Mouse (Mus musculus): ENCODE measurements around the gene Entpd7.

Entpd7 gene

GRCm38 (mm10) chr19:43674730-43675524 is 14.5 kb upstream of the Entpd7 start, which contains the start of gene Slc25a28:
Gene Slc25a28, minus strand, starts transcription at chr19:43674881.
- peak; percentile 98 for DNase-seq

GRCm38 (mm10) chr19:43675525-43676400 is 13.7 kb upstream of the Entpd7 start:
- DNase-seq = peak; percentile 45

GRCm38 (mm10) chr19:43678467-43679003 is 10.9 kb upstream of the Entpd7 start:
- DNase-seq = no peak

- DNase-seq = no peak
Observed at GRCm38 (mm10) chr19:43679474-43679981, 9.9 kb upstream of the Entpd7 start.

- no peak for DNase-seq
Observed at GRCm38 (mm10) chr19:43681541-43681940, 7.9 kb upstream of the Entpd7 start.

GRCm38 (mm10) chr19:43692815-43693214 is 3.3 kb downstream of the Entpd7 start:
- DNase-seq = no peak

GRCm38 (mm10) chr19:43695514-43695964 is 6.1 kb downstream of the Entpd7 start:
- DNase-seq = no peak

GRCm38 (mm10) chr19:43697666-43698370 is 8.3 kb downstream of the Entpd7 start:
- DNase-seq = no peak

GRCm38 (mm10) chr19:43699021-43699762 is 9.7 kb downstream of the Entpd7 start:
- DNase-seq = peak; percentile 34

- DNase-seq = peak; percentile 27
Observed at GRCm38 (mm10) chr19:43699763-43700155, 10.3 kb downstream of the Entpd7 start.

- DNase-seq = no peak
Observed at GRCm38 (mm10) chr19:43704211-43704610, 14.7 kb downstream of the Entpd7 start.

- DNase-seq = no peak
Observed at GRCm38 (mm10) chr19:43704787-43705497, 15.5 kb downstream of the Entpd7 start.

- DNase-seq = no peak
Observed at GRCm38 (mm10) chr19:43708206-43708605, 18.7 kb downstream of the Entpd7 start.

GRCm38 (mm10) chr19:43709317-43709716 is 19.8 kb downstream of the Entpd7 start:
- DNase-seq = no peak

- no peak for DNase-seq
Observed at GRCm38 (mm10) chr19:43711159-43711916, 21.9 kb downstream of the Entpd7 start.

GRCm38 (mm10) chr19:43711971-43712370 is 22.5 kb downstream of the Entpd7 start:
- DNase-seq = no peak

GRCm38 (mm10) chr19:43720061-43720460 is 30.6 kb downstream of the Entpd7 start:
- no peak for DNase-seq

- DNase-seq = no peak
Observed at GRCm38 (mm10) chr19:43722891-43723290, 33.4 kb downstream of the Entpd7 start.

GRCm38 (mm10) chr19:43723501-43723900 is 34.0 kb downstream of the Entpd7 start:
- no peak for DNase-seq

- DNase-seq = no peak
Observed at GRCm38 (mm10) chr19:43724194-43724593, 34.7 kb downstream of the Entpd7 start.

Data from right cerebral cortex, postnatal 25 days (tissue).